Mouse (Mus musculus): ENCODE data around the gene Lgi1. TPM values are rescaled to one million over a fixed set of nuclear protein-coding genes. Genes with fewer than 3 reads are reported as not detected.
A peak's percentile ranks its signal among the peaks of the same experiment; 100 is the strongest.

The Lgi1 gene
- polyA plus RNA-seq, 1 experiment from 2014 or later: 8.8 TPM

DNA sequence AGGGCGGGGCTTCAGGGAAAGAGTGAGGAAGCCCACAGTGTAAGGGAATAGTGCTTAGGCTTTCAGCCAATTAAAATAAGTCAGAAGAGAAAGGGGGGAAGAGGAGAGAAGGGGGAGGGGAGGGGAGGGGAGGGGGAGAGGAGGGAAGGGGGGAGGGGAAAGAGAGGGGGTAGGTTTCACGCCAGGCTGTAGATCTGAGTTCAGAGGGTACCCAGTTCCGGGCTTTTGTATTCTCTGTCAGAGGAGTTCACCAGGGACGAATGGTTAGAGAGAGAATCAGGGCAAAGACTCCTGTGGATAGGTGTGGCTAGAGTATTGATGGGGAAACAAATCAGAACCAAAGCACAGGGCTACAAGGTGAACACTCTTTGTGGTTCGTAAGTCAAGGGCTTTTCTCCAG, 27.8 kb upstream of the Lgi1 start:
- WGBS: 60% methylated on average over 5 of the region's 5 CpGs
- Histone ChIP-seq H3K27ac (ENCODE audit: low read depth, low read length) (no peak overlapping the region), H3K36me3 (ENCODE audit: control insufficient read depth, insufficient read depth, low read length) (no peaks in the 10 kb centered on the region), H3K9ac (ENCODE audit: low read length) (no peak overlapping the region), H3K4me2 (ENCODE audit: low read length) (no peak overlapping the region), H3K27me3 (replicated peaks; ENCODE audit: control insufficient read depth, insufficient read depth, low read length) (no peaks in the 10 kb centered on the region), H3K4me1 (ENCODE audit: control insufficient read depth, insufficient read depth, low read length) (peaks cover 6% of the 10 kb centered on the region), H3K4me3 (ENCODE audit: low read depth, low read length) (no peak overlapping the region), H3K9me3 (replicated peaks; ENCODE audit: control insufficient read depth, low read length) (no peaks in the 10 kb centered on the region)
- DNase-seq (ENCODE audit: low spot score) (no peak), ATAC-seq (no peak)

DNA sequence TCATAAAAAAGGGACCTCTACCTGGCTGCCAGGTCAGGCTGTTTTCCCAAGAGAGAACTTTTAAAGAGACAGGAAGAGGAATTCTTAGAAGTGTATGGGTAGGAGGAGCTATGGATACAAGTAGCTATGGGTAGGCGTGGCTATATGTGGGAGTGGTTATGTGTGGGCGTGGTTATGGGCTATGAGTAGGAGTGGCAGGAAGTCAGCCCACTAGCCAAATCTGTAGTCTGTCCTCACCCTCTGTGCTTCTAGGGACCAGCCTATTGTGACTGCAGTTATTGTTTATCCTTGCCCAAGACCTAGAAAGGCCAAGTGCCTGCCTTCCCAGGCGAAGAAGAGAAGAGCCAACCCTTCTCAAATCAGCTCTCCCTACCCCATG, 26.5 kb upstream of the Lgi1 start:
- WGBS: 62% methylated on average over 3 of the region's 3 CpGs
- peak; percentile 59 for ATAC-seq
- H3K27me3 ChIP-seq (replicated peaks; ENCODE audit: control insufficient read depth, insufficient read depth, low read length): no peaks in the 10 kb centered on the region

DNA sequence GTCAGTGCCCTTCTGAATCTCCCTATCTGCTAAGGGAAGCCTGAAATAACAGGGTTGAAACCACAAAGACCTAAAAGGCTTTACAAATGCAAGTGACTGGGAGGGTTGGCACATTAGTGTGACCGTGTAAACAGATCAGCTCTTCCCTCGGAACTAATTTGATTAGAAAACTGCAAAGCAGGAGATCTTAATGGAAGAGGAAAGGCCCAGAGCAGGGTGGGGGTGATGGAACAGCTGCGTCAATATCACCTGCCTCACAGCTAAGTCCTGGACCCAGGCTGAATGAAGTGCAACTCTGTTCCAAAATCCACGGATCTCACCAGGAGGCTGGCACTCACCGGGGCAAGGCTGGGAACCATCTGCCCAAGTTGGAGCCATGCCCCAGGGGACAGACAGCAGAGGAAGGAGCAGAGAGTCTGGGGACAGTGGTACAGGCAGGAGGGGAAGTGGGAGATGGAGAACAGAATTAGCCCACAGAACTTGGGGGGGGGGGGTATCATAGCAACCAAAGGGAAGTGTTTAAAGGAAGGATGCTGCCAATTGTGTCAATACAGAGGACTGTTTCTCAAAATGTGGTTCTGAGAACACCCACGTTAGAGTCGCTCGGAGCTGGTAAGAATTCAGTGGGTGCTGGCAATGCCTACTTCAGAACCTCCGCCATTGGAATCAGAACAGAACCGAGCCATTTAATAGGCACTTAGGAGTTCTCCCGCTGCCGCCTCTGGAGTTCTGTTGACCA, 26.0 kb upstream of the Lgi1 start:
- H3K27ac ChIP-seq (ENCODE audit: low read depth, low read length): peak overlapping the region; percentile 64
- no peak overlapping the region for H3K4me2 ChIP-seq (ENCODE audit: low read length)
- no peaks in the 10 kb centered on the region for H3K9me3 ChIP-seq (replicated peaks; ENCODE audit: control insufficient read depth, low read length)
- ATAC-seq (peak; percentile 92), DNase-seq (ENCODE audit: low spot score) (peak; percentile 65)
- H3K4me3 ChIP-seq (ENCODE audit: low read depth, low read length): no peak overlapping the region
- WGBS: 61% methylated on average over 12 of the region's 12 CpGs
- no peak overlapping the region for H3K9ac ChIP-seq (ENCODE audit: low read length)
- peaks cover 6% of the 10 kb centered on the region for H3K4me1 ChIP-seq (ENCODE audit: control insufficient read depth, insufficient read depth, low read length)
- H3K36me3 ChIP-seq (ENCODE audit: control insufficient read depth, insufficient read depth, low read length): no peaks in the 10 kb centered on the region
- no peaks in the 10 kb centered on the region for H3K27me3 ChIP-seq (replicated peaks; ENCODE audit: control insufficient read depth, insufficient read depth, low read length)

More for the DNA sequence above, 26.5 kb upstream of the Lgi1 start:
- DNase-seq (ENCODE audit: low spot score): no peak
- H3K4me1 ChIP-seq (ENCODE audit: control insufficient read depth, insufficient read depth, low read length): peaks cover 6% of the 10 kb centered on the region
- H3K36me3 ChIP-seq (ENCODE audit: control insufficient read depth, insufficient read depth, low read length): no peaks in the 10 kb centered on the region
- H3K4me2 ChIP-seq (ENCODE audit: low read length): no peak overlapping the region
- H3K9ac ChIP-seq (ENCODE audit: low read length): no peak overlapping the region
- no peak overlapping the region for H3K4me3 ChIP-seq (ENCODE audit: low read depth, low read length)
- peak overlapping the region; percentile 64 for H3K27ac ChIP-seq (ENCODE audit: low read depth, low read length)
- H3K9me3 ChIP-seq (replicated peaks; ENCODE audit: control insufficient read depth, low read length): no peaks in the 10 kb centered on the region

DNA sequence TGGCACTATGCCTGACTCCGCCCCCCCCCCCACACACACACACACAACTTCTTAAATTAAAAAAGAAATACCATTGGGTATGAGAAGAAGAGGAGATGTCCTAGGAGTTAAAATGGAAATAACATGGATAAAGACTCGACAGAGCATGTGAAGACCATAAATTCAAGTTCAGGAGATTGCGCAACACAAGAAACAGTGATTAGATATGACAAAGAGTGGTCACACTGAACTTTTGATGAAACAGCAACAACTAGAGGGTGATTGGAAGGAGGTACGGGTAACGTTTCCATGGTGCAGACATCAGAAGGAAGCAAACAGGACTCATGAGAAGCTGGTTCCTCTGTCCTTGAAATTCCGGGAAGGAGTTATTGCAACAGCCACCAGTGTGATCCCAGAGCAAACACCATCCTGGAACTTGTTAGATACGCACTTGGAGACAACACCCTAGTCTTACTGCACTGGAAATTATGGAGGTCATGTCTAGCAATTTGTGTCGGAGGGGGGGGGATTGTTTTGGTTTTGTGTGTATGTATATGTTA, 22.0 kb upstream of the Lgi1 start:
- DNase-seq (ENCODE audit: low spot score) (no peak), ATAC-seq (no peak)
- Histone ChIP-seq H3K4me2 (ENCODE audit: low read length) (no peak overlapping the region), H3K27me3 (replicated peaks; ENCODE audit: control insufficient read depth, insufficient read depth, low read length) (no peaks in the 10 kb centered on the region), H3K4me3 (ENCODE audit: low read depth, low read length) (no peak overlapping the region), H3K4me1 (ENCODE audit: control insufficient read depth, insufficient read depth, low read length) (peaks cover 22% of the 10 kb centered on the region), H3K36me3 (ENCODE audit: control insufficient read depth, insufficient read depth, low read length) (no peaks in the 10 kb centered on the region), H3K9me3 (replicated peaks; ENCODE audit: control insufficient read depth, low read length) (no peaks in the 10 kb centered on the region), H3K27ac (ENCODE audit: low read depth, low read length) (no peak overlapping the region), H3K9ac (ENCODE audit: low read length) (no peak overlapping the region)
- WGBS: 94% methylated on average over 8 of the region's 8 CpGs

DNA sequence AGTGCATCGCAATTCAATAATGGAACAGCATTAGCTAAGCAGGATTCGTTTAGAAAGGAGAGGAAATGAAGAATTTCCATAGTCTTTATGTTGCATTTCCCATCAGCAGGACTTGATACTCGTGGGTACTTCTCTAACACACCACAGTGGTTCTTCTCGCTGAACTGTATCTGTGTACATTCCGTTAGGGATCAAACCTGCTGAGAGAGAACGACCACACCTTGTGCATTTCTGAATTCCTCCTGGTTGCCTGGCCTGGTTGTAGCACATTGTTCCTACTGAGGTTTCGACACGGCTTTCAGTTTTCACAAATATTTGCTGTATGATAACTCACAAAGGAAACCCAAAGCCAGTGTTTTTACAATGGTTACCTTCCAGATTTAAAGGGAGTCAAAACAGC, 19.6 kb upstream of the Lgi1 start:
- DNase-seq (ENCODE audit: low spot score) (no peak), ATAC-seq (no peak)
- Histone ChIP-seq H3K9me3 (replicated peaks; ENCODE audit: control insufficient read depth, low read length) (no peaks in the 10 kb centered on the region), H3K4me1 (ENCODE audit: control insufficient read depth, insufficient read depth, low read length) (peaks cover 16% of the 10 kb centered on the region; the same call in 1 of the 2 replicates), H3K4me2 (ENCODE audit: low read length) (peak overlapping the region; percentile 28; the same call in 1 of the 2 replicates), H3K36me3 (ENCODE audit: control insufficient read depth, insufficient read depth, low read length) (no peaks in the 10 kb centered on the region), H3K4me3 (ENCODE audit: low read depth, low read length) (no peak overlapping the region), H3K27ac (ENCODE audit: low read depth, low read length) (peak overlapping the region; percentile 70), H3K9ac (ENCODE audit: low read length) (no peak overlapping the region), H3K27me3 (replicated peaks; ENCODE audit: control insufficient read depth, insufficient read depth, low read length) (no peaks in the 10 kb centered on the region)
- 61% methylated on average over 8 of the region's 8 CpGs for WGBS

DNA sequence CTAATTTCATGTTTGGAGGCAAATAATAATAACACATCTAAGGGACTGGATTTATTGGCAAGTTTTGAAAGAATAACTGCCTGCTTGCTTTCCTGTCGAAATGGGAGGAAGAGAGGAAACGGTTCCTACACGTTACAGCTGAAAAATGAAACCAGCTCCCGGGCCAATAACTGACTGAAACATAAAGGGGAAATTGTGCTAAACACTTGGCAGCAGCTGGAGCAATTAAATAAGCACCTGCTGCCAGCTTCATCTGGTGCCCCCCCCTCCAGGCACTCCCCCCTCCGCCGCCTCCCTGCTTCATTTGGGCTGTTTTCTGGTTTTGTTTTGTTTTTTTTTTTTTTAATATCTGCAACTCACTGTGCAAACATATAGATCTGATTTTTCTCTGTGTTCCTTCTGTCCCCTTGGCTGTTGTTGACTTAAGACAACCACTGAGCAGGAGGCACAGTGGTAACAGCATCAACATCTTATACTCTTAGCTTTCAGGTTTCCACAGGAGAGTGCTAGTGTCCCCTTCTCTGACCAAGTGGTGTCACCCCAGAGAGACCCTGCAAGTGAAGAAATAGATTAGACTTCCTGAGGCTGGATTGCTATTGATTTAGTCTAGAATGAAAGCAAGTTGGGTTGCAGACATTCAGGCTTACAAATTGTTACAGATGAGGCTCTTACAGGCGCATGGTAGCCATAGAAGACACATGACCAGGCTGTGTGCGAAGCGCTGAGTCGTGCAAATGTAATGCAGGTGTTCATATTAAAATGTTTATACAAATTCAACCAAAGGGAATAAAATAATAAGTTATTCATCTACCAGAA, 18.8 kb upstream of the Lgi1 start:
- Histone ChIP-seq H3K36me3 (ENCODE audit: control insufficient read depth, insufficient read depth, low read length) (no peaks in the 10 kb centered on the region), H3K4me3 (ENCODE audit: low read depth, low read length) (no peak overlapping the region), H3K4me1 (ENCODE audit: control insufficient read depth, insufficient read depth, low read length) (peaks cover 16% of the 10 kb centered on the region; the same call in 1 of the 2 replicates), H3K27me3 (replicated peaks; ENCODE audit: control insufficient read depth, insufficient read depth, low read length) (no peaks in the 10 kb centered on the region), H3K9me3 (replicated peaks; ENCODE audit: control insufficient read depth, low read length) (no peaks in the 10 kb centered on the region), H3K27ac (ENCODE audit: low read depth, low read length) (peak overlapping the region; percentile 70), H3K9ac (ENCODE audit: low read length) (no peak overlapping the region), H3K4me2 (ENCODE audit: low read length) (peak overlapping the region; percentile 28)
- WGBS: 27% methylated on average over 10 of the region's 10 CpGs
- ATAC-seq: peak; percentile 68
- DNase-seq (ENCODE audit: low spot score): peak; percentile 77

DNA sequence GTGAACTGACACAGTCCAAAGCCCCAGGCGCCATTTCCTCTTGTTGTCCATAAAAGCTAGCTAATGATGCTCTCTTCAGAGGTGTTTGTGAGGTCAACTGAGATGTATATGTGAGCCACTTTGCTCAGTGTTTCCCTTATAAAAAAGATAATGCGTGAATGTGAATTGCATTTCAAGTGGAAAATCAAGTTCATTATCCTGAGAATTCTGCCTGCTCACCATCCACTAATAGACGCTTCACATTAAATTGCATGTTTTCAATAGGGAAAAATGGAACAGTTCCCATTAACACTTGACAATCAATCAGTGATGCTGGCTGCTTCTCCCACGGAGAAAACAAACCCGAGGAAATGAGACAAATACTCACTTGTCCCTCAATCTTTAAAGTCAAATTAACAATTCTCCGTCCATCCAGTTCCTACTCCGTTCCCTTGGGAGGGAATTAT, 18.1 kb upstream of the Lgi1 start:
- ATAC-seq: peak; percentile 73
- no peaks in the 10 kb centered on the region for H3K9me3 ChIP-seq (replicated peaks; ENCODE audit: control insufficient read depth, low read length)
- 11% methylated on average over 7 of the region's 7 CpGs for WGBS
- peak overlapping the region; percentile 70; the same call in 1 of the 2 replicates for H3K27ac ChIP-seq (ENCODE audit: low read depth, low read length)
- H3K9ac ChIP-seq (ENCODE audit: low read length): no peak overlapping the region
- H3K4me3 ChIP-seq (ENCODE audit: low read depth, low read length): no peak overlapping the region
- peak; percentile 84 for DNase-seq (ENCODE audit: low spot score)
- H3K4me1 ChIP-seq (ENCODE audit: control insufficient read depth, insufficient read depth, low read length): peaks cover 16% of the 10 kb centered on the region; the same call in 1 of the 2 replicates
- no peaks in the 10 kb centered on the region for H3K36me3 ChIP-seq (ENCODE audit: control insufficient read depth, insufficient read depth, low read length)
- no peaks in the 10 kb centered on the region for H3K27me3 ChIP-seq (replicated peaks; ENCODE audit: control insufficient read depth, insufficient read depth, low read length)
- 0 out of 2 replicates have a peak overlapping the region, but pooled peaks have one; percentile 28 for H3K4me2 ChIP-seq (ENCODE audit: low read length)

DNA sequence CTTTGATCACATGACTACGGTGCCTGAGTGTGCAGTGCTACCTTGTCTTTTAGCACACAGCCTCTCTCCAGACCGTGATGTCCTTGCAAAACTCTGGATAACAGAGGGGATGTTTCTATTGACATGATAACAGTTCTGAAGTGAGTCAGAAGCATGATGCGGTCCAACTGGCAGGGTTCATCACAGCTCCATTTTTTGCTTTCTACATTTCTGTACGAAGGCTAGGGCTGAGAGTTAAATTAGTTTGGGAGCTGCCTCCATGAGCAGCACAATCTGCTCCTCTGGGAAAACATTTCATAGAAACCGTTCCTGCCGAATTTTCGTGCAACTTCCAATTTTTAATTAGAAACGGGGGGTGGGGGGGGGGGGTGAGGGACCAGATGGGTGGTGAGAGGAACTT, 14.7 kb upstream of the Lgi1 start:
- Histone ChIP-seq H3K36me3 (ENCODE audit: control insufficient read depth, insufficient read depth, low read length) (no peaks in the 10 kb centered on the region), H3K4me3 (ENCODE audit: low read depth, low read length) (no peak overlapping the region), H3K27me3 (replicated peaks; ENCODE audit: control insufficient read depth, insufficient read depth, low read length) (no peaks in the 10 kb centered on the region), H3K4me1 (ENCODE audit: control insufficient read depth, insufficient read depth, low read length) (peaks cover 13% of the 10 kb centered on the region; the same call in 1 of the 2 replicates), H3K27ac (ENCODE audit: low read depth, low read length) (no peak overlapping the region), H3K9ac (ENCODE audit: low read length) (no peak overlapping the region), H3K4me2 (ENCODE audit: low read length) (no peak overlapping the region), H3K9me3 (replicated peaks; ENCODE audit: control insufficient read depth, low read length) (no peaks in the 10 kb centered on the region)
- DNase-seq (ENCODE audit: low spot score) (no peak), ATAC-seq (no peak)
- WGBS: 85% methylated on average over 8 of the region's 8 CpGs

Measured in forebrain, embryonic 14.5 days (tissue).